Mouse (Mus musculus) embryonic facial prominence, embryonic 10.5 days (tissue): Measurements from ENCODE around the gene Rfx8. TPM values are rescaled to one million over a fixed set of nuclear protein-coding genes. Genes with fewer than 3 reads are reported as not detected.

ENCODE experiments used
- DNase-seq: peaks from one replicate; pipeline ENCODE4 v3.0.0-alpha.2; 2017; ENCODE audit warnings: low spot score
- H3K27ac ChIP-seq: fragments of 300-500 bp; sonication (generic); replicated peaks from 2 replicates; pipeline ENCODE4 v1.5.1; 2016; ENCODE audit warnings: mild to moderate bottlenecking
- H3K27me3 ChIP-seq: fragments of 300-500 bp; sonication (generic); replicated peaks from 2 replicates; pipeline ENCODE4 v1.6.1; 2016; ENCODE audit warnings: low read depth, mild to moderate bottlenecking; ENCODE audit not compliant: poor library complexity, severe bottlenecking
- H3K36me3 ChIP-seq: fragments of 300-500 bp; sonication (generic); replicated peaks from 2 replicates; pipeline ENCODE4 v1.6.1; 2016; ENCODE audit warnings: mild to moderate bottlenecking, moderate library complexity
- H3K4me1 ChIP-seq: fragments of 300-500 bp; sonication (generic); 2 replicates; pipeline ENCODE4 v1.6.1; 2016
- H3K4me3 ChIP-seq: fragments of 300-500 bp; sonication (generic); 2 replicates; pipeline ENCODE4 v1.5.1; 2016; ENCODE audit warnings: mild to moderate bottlenecking, moderate library complexity
- H3K9me3 ChIP-seq: fragments of 300-500 bp; sonication (generic); 2 replicates; pipeline ENCODE4 v1.6.1; 2016; ENCODE audit warnings: mild to moderate bottlenecking
- WGBS: fragments of 180-500 bp; shearing (Covaris S2); methylation state at CpG from one replicate; pipeline ENCODE4 v1.1.7; 2016; 5-methylcytosine and 5-hydroxymethylcytosine counted together
- polyA plus RNA-seq: library from polyadenylated mRNA; unstranded; fragments of >200 nt; fragmentation: Nextera tagmentation; extraction: Ambion mirVana; gene quantifications from 2 replicates; pipeline ENCODE4 v1.2.1, GENCODE M21; 2016

The Rfx8 gene
- 0.43 and 0.56 TPM in 2 replicates for polyA plus RNA-seq

GRCm38 (mm10) chr1:39720632-39721350 is at the start of gene Rfx8:
TSS of gene Rfx8 (minus strand) at chr1:39720997.
- Histone ChIP-seq H3K36me3 (no peaks in the 10 kb centered on the region), H3K27ac (peak within 1 kb of the TSS; percentile 92), H3K27me3 (0 out of 2 replicates have a peak, but pooled peaks cover 6% of the 10 kb centered on the region), H3K4me1 (peaks cover 51% of the 10 kb centered on the region), H3K4me3 (peak within 1 kb of the TSS; percentile 69), H3K9me3 (no peaks in the 10 kb centered on the region)
- 1% methylated on average over 42 of the region's 42 CpGs for WGBS
- peak; percentile 69 for DNase-seq

GRCm38 (mm10) chr1:39770436-39770835 is 49.6 kb upstream of the Rfx8 start:
- H3K27me3 ChIP-seq: no peaks in the 10 kb centered on the region
- H3K27ac ChIP-seq: no peak overlapping the region
- no peaks in the 10 kb centered on the region for H3K36me3 ChIP-seq
- 85% methylated on average over 5 of the region's 5 CpGs for WGBS
- DNase-seq: no peak
- H3K4me1 ChIP-seq: peaks cover 25% of the 10 kb centered on the region
- H3K9me3 ChIP-seq: no peaks in the 10 kb centered on the region
- H3K4me3 ChIP-seq: no peak overlapping the region

- Histone ChIP-seq H3K27me3 (no peaks in the 10 kb centered on the region), H3K9me3 (no peaks in the 10 kb centered on the region), H3K4me1 (peaks cover 15% of the 10 kb centered on the region), H3K4me3 (no peak overlapping the region), H3K36me3 (no peaks in the 10 kb centered on the region), H3K27ac (no peak overlapping the region)
- DNase-seq: no peak
- WGBS: 79% methylated on average over 3 of the region's 3 CpGs
Measured at GRCm38 (mm10) chr1:39768017-39768416, 47.2 kb upstream of the Rfx8 start.

- H3K4me1 ChIP-seq: peaks cover 16% of the 10 kb centered on the region
- no peak overlapping the region for H3K4me3 ChIP-seq
- DNase-seq: no peak
- H3K27ac ChIP-seq: no peak overlapping the region
- no peaks in the 10 kb centered on the region; the same call in 1 of the 2 replicates for H3K27me3 ChIP-seq
- 89% methylated on average over 7 of the region's 7 CpGs for WGBS
- no peaks in the 10 kb centered on the region for H3K36me3 ChIP-seq
- no peaks in the 10 kb centered on the region for H3K9me3 ChIP-seq
Measured at GRCm38 (mm10) chr1:39765854-39766493, 45.2 kb upstream of the Rfx8 start.

- no peaks in the 10 kb centered on the region for H3K9me3 ChIP-seq
- no peaks in the 10 kb centered on the region; the same call in 1 of the 2 replicates for H3K27me3 ChIP-seq
- peaks cover 36% of the 10 kb centered on the region for H3K4me1 ChIP-seq
- H3K4me3 ChIP-seq: peak overlapping the region; percentile 40
- H3K36me3 ChIP-seq: no peaks in the 10 kb centered on the region
- DNase-seq: peak; percentile 69
- H3K27ac ChIP-seq: peak overlapping the region; percentile 63; the same call in 1 of the 2 replicates
- WGBS: 4% methylated on average over 10 of the region's 10 CpGs
Measured at GRCm38 (mm10) chr1:39762025-39762370, 41.2 kb upstream of the Rfx8 start.

GRCm38 (mm10) chr1:39761211-39762024 is 40.6 kb upstream of the Rfx8 start:
- Histone ChIP-seq H3K36me3 (no peaks in the 10 kb centered on the region), H3K9me3 (no peaks in the 10 kb centered on the region), H3K27me3 (no peaks in the 10 kb centered on the region; the same call in 1 of the 2 replicates), H3K4me1 (peaks cover 36% of the 10 kb centered on the region), H3K27ac (peak overlapping the region; percentile 63), H3K4me3 (peak overlapping the region; percentile 40)
- peak; percentile 71 for DNase-seq
- WGBS: 6% methylated on average over 22 of the region's 22 CpGs

- peaks cover 36% of the 10 kb centered on the region for H3K4me1 ChIP-seq
- 78% methylated on average over 6 of the region's 6 CpGs for WGBS
- H3K9me3 ChIP-seq: no peaks in the 10 kb centered on the region
- H3K4me3 ChIP-seq: no peak overlapping the region
- DNase-seq: no peak
- no peaks in the 10 kb centered on the region for H3K36me3 ChIP-seq
- no peaks in the 10 kb centered on the region; the same call in 1 of the 2 replicates for H3K27me3 ChIP-seq
- H3K27ac ChIP-seq: no peak overlapping the region
Measured at GRCm38 (mm10) chr1:39760181-39760715, 39.5 kb upstream of the Rfx8 start.

- peak overlapping the region; percentile 48; the same call in 1 of the 2 replicates for H3K27ac ChIP-seq
- WGBS: 54% methylated on average over 9 of the region's 9 CpGs
- H3K9me3 ChIP-seq: no peaks in the 10 kb centered on the region
- no peaks in the 10 kb centered on the region; the same call in 1 of the 2 replicates for H3K27me3 ChIP-seq
- peaks cover 36% of the 10 kb centered on the region for H3K4me1 ChIP-seq
- no peaks in the 10 kb centered on the region for H3K36me3 ChIP-seq
- no peak overlapping the region for H3K4me3 ChIP-seq
- no peak for DNase-seq
Measured at GRCm38 (mm10) chr1:39759231-39760175, 38.7 kb upstream of the Rfx8 start.

- whole genome bisulfite sequencing: 77% methylated on average over 9 of the region's 9 CpGs
- Histone ChIP-seq H3K27me3 (no peaks in the 10 kb centered on the region; the same call in 1 of the 2 replicates), H3K36me3 (no peaks in the 10 kb centered on the region), H3K4me1 (peaks cover 36% of the 10 kb centered on the region), H3K4me3 (no peak overlapping the region), H3K27ac (no peak overlapping the region), H3K9me3 (no peaks in the 10 kb centered on the region)
- DNase-seq: no peak
Measured at GRCm38 (mm10) chr1:39758244-39758643, 37.4 kb upstream of the Rfx8 start.

- 85% methylated on average over 11 of the region's 11 CpGs for WGBS
- Histone ChIP-seq H3K4me1 (peaks cover 30% of the 10 kb centered on the region), H3K27ac (no peak overlapping the region), H3K9me3 (no peaks in the 10 kb centered on the region), H3K4me3 (no peak overlapping the region), H3K27me3 (no peaks in the 10 kb centered on the region), H3K36me3 (no peaks in the 10 kb centered on the region)
- DNase-seq: no peak
Measured at GRCm38 (mm10) chr1:39756952-39757351, 36.2 kb upstream of the Rfx8 start.

- WGBS: 82% methylated on average over 13 of the region's 13 CpGs
- H3K27ac ChIP-seq: no peak overlapping the region
- no peaks in the 10 kb centered on the region for H3K36me3 ChIP-seq
- no peak overlapping the region for H3K4me3 ChIP-seq
- H3K27me3 ChIP-seq: no peaks in the 10 kb centered on the region
- peaks cover 25% of the 10 kb centered on the region for H3K4me1 ChIP-seq
- H3K9me3 ChIP-seq: no peaks in the 10 kb centered on the region
- DNase-seq: no peak
Measured at GRCm38 (mm10) chr1:39754224-39754957, 33.6 kb upstream of the Rfx8 start.
